Mouse (Mus musculus) ovary, postnatal 14 days (tissue): ENCODE results near the gene Txnrd3.
A peak's percentile ranks its signal among the peaks of the same experiment; 100 is the strongest.

Experiments
- DNase-seq: peaks from one replicate; pipeline ENCODE4 v3.0.0; 2022; ENCODE audit warnings: low spot score

The Txnrd3 gene

GRCm38 (mm10) chr6:89643798-89644270 is at the start of gene Txnrd3:
Txnrd3 (plus strand) TSS chr6:89643988.
- peak; percentile 94 for DNase-seq

GRCm38 (mm10) chr6:89595018-89595776 is 48.6 kb upstream of the Txnrd3 start, which contains the start of gene Chchd6:
Chchd6 (minus strand) TSS chr6:89595652.
- peak; percentile 94 for DNase-seq

DNA sequence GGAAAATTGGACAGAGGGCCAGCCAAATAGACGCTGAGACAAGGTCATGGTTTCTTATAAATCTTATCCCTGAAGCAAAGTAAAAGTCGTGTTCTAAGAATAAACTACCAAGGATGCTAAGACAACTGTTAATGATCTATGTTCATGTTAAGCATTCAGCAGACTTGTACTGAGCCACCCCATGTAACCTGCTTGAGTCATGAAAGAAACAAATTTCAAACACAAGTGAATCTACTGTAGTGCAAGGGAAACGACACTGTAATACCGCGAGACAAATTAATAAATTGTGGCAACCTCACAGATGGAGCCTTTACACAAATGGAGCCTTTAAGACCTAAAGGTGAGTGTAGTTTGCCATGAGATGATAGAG is 48.0 kb upstream of the Txnrd3 start:
- no peak for DNase-seq

DNA sequence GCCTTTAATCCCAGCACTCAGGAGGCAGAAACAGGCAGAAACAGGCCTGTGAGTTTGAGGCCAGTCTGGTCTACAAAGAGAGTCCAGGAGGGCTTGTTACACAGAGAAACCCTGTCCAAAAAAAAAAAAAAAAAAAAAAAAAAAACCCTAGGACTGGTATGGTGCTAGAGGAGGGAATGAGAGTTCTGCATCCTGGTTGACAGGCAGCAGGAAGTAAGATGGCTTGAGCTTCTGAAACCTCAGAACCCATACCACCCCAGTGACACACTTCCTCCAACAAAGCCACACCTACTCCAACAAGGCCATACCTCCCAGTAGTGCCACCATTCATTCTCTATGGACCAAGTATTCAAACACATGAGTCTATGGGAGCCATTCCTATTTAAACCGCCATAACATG is 47.3 kb upstream of the Txnrd3 start:
- no peak for DNase-seq

DNA sequence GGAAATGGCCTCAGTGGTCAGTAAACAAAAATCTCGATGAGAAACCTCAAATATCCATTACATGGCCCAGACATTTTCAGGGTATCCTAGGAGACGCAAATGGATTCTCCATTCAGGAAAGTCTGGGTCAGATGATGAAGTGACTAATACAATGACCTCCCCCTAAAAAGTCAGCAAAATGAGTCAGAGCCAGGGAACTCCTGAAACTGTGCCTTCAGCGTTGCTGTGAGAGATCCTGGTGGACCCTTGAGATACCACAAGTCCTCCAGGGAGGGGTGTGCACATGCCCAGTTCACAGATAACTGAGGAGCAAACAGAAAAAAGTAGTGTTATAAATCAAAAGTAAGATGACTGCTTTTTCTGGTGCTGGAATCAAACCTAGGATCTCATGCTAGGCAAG is 37.7 kb upstream of the Txnrd3 start:
- DNase-seq, result no peak

DNA sequence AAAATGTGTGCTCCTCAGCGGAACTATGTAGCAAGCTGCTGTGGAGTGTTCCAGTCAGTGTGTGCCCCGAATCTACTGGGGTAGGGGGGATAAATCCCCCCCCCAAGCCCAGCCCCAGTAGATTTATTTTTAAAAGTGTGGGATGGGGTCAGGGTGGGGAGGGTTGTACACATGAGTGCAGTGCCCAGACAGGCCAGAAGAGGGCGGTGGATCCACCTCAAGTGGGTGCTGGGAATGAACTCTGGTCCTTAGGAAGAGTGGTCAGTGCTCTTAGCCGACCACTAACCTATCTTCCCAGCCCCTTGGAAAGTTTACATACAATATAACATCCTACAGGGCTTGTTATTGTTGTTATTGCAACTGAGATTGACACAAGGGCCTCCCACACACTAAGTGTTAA is 35.8 kb upstream of the Txnrd3 start:
- DNase-seq, result no peak

GRCm38 (mm10) chr6:89613336-89614106 is 30.3 kb upstream of the Txnrd3 start:
- DNase-seq, result no peak

GRCm38 (mm10) chr6:89614107-89614471 is 29.7 kb upstream of the Txnrd3 start:
- no peak for DNase-seq

GRCm38 (mm10) chr6:89614596-89615372 is 29.0 kb upstream of the Txnrd3 start:
- no peak for DNase-seq

GRCm38 (mm10) chr6:89615373-89615755 is 28.4 kb upstream of the Txnrd3 start:
- no peak for DNase-seq

DNA sequence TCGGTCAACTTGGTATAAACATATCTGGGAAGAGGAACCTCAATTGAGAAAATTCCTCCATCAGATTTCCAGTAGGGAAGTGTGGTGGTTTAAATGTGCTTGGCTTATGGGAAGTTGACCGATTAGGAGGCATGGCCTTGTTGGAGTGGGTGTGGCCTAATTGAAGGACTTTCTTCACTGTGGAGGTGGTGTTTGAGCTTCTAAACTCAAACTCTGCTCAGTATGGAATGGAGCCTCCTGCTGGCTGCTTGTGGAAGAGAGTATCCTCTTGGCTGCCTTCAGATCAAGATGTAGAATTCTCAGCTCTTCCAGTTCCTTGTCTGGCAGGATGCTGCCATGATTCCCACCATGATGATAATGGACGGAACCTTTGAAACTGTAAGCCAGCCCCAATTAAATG is 21.1 kb upstream of the Txnrd3 start:
- DNase-seq, result no peak

DNA sequence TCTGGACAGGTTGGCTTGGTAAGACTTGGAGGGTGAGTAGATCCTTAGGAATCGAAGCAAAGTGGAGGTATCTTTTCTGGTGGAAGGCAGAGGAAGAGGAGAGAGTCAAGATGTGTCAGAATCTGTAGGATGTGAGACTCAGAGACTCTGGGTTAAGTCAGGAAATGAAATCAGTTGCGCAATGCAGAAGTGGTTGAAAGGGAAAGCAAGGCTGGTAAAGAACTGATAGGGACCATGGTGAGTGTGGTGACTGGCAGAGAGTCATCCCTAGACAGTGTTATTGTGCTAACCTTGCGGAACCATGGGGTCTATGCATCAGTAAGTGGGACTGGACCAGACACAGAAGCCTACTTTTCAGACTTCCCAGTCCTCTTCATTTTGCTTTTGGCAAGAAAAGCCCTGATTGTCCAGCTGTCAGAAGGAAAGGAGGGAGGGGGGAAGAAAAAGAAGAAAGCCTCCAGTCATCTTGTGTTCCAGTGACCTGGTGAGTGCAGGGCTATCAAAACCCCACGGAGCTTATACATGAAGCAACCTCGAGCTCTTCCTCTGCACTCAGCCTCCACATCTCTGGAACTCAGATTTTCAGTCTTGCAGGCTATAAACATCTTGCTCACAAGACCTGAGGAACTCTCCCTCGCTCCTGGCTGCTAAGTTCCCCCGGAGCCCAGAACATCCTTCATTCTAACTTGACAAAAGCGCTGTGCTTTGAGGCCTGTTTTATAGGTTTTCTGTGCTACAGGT is 15.6 kb upstream of the Txnrd3 start:
- no peak for DNase-seq

GRCm38 (mm10) chr6:89631809-89632562 is 11.8 kb upstream of the Txnrd3 start:
- peak; percentile 73 for DNase-seq

GRCm38 (mm10) chr6:89633115-89633514 is 10.7 kb upstream of the Txnrd3 start:
- DNase-seq, result no peak

DNA sequence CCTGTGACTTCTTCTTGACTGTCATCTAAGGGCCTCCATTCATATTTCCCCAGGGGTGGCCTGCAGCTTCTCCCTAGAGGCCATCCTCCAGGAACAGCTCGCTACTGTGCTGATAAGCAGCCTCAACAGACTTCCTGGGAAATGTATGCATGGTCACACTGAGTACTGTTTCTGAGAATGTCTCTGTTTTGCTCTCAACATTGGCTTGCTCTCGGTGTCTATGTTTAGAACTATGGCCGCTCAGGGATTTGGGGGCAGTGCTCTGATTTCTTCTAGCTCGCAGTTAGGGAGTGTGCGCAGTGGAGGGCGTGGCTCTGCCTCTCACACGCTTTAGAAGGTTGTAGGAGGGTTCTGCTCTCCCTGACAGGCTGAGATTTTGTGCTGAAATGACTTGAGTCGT is 9.4 kb upstream of the Txnrd3 start:
- DNase-seq, result no peak

GRCm38 (mm10) chr6:89637977-89638376 is 5.8 kb upstream of the Txnrd3 start:
- no peak for DNase-seq

DNA sequence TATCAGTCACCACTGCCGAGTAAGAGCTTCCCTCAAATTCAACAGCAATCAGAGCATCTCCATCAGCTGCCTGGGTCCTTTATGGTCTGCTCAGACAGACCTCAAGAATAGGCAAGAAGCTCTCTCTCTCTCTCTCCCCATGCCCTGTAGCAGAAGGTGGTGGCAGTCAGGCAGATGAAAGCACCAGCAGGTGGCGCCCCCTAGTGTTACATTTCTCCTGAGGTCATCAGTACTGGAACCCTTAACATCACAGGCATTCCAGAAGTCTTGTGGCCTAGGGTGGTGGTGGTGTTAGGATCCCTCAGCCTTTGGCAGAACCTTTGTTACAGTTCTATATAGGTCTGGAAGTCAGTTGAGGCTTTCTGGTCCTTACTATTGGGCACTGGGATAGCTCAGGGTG is 4.8 kb upstream of the Txnrd3 start:
- peak; percentile 17 for DNase-seq

DNA sequence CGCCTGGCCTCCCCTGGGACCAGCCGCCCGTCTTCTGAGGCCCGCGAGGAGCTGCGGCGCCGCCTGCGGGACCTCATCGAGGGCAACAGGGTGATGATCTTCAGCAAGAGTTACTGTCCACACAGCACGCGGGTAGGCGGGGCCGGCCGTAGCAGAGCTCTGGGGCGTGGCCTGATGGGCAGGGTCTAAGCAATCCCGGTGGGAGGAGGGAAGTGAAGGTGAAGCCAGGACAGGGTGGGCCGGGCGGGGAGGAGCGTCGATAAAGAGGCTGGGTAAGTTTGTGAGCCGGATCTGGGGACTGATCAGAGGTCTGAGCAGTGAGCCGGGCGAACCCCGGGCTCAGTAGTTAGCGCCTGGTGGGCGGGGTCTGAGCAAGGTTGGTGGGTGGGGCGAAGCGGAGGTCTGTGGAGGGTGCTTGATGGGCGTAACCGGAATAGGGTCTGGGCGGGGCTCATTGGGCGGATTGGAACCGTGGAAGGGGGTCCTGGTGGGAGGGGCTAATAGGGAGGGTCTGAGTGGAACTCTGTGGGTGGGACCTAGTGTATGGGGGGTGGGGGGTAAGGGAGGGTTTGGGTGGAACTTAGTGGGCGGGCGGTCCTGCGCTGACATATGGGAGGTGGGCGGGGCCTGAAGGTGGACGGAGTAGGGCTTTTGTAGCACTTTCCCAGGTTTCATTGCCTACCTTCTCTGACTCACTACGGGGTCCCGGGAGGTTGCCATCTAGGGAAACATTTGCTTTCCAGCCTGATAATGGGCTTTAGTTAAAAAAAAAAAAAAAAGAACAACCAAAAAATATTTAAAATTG is 685 bp downstream of the Txnrd3 start:
- DNase-seq, result peak; percentile 83

DNA sequence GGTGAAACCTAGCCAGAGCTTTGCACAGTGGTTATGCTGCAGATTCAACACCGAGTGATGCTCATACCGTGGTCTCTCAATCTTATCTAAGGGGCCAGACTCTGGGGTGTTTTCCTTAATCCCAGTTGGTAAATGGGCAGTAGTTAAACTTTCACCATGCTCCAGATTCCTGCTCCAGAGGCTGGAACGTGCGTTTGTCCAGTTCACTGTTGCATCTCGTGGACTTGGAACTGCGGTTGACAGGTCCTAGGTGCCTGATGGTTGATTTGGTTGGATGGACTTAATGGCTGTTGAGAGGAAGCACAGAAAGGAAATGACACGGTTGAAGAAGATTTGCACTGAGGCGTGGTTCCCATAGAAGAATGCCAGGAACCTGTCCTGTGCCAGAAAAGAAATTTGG is 6.1 kb downstream of the Txnrd3 start:
- no peak for DNase-seq

DNA sequence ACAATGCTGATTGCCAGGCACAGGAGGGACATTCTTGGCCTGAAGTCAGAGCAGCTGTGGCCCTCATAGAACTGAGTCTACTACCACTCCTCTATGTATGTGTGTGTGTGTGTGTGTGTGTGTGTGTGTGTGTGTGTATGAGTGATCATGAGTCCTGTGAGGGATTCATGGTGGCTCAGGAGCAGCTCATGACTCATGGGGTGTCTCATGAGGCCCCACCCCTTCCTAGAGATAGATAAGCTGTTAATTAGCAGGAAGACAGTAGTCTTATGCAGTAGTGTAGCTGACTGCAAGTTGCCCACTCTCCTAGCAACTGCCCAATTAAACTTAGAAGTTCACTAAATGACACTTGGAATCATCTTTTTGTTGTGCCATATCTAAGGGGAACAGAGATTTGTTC is 8.0 kb downstream of the Txnrd3 start:
- DNase-seq, result no peak
